Comparison of ENCODE assay signal across 37 mouse cellular contexts in the genomic region with DNA sequence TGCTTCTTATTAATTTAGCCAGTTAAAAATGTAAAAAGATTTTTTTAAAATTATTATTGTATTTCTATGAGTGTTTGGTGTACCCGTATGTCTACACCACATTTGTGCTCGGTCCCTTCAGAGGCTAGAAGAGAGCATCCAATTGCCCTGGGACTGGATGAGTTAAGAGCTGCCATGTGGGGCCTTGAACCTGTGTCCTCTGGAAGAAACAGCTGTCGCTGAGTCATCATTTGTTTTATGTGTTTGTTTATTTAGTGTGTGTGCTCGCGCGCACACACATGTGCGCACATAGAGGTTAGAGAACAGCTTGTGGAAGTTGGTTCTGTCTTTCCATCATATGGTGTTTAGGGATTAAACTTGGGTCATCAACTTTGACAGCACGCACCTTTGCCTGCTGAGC. TPM values are rescaled to one million over a fixed set of nuclear protein-coding genes. Genes with fewer than 3 reads are reported as not detected.
"Had no signal": no experiment of that assay in that cellular context is flagged by ENCODE, and none has a peak within 500 bp of the region (broad histone marks: within the 10 kb centered on the region; RNA-seq: fewer than 3 reads in every experiment).

No protein-coding gene starts in this region.

- DNase-seq: gastrocnemius, postnatal 14 days; gastrocnemius, postnatal 36 days; heart, adult 11 months; heart, adult 2 months; heart, postnatal 10 days; kidney, adult 11 months; kidney, adult 2 months; kidney, adult 9 months; kidney, postnatal 14 days; kidney, postnatal 36 days; layer of hippocampus, adult 9-11 months; layer of hippocampus, postnatal 36 days; left cerebral cortex, postnatal 4 days; lung, adult 18-20 months had no signal

- H3K9ac ChIP-seq: heart, embryonic 12.5 days; hindbrain, embryonic 13.5 days; hindbrain, embryonic 15.5 days; kidney, embryonic 15.5 days; limb, embryonic 13.5 days; limb, embryonic 15.5 days; liver, embryonic 12.5 days; liver, embryonic 14.5 days had no signal

- H3K27ac ChIP-seq: heart, adult 2 months; hindbrain, embryonic 13.5 days; hindbrain, embryonic 15.5 days; hindbrain, postnatal 0 days; kidney, postnatal 0 days; limb, embryonic 13.5 days; limb, embryonic 15.5 days; liver, embryonic 12.5 days; liver, embryonic 14.5 days had no signal

- H3K27me3 ChIP-seq: heart, embryonic 12.5 days; hindbrain, embryonic 13.5 days; hindbrain, embryonic 15.5 days; kidney, embryonic 15.5 days; limb, embryonic 13.5 days; limb, embryonic 15.5 days; liver, embryonic 12.5 days had no signal

- H3K9me3 ChIP-seq: hindbrain, embryonic 13.5 days; hindbrain, embryonic 15.5 days; kidney, embryonic 15.5 days; limb, embryonic 13.5 days; limb, embryonic 15.5 days; liver, embryonic 12.5 days had no signal

- H3K4me1 ChIP-seq: limb, embryonic 13.5 days; limb, embryonic 15.5 days had no signal

- H3K4me3 ChIP-seq: heart, adult 2 months; heart, embryonic 12.5 days; hindbrain, embryonic 13.5 days; hindbrain, embryonic 15.5 days; kidney, embryonic 15.5 days; limb, embryonic 13.5 days; limb, embryonic 15.5 days; liver, embryonic 12.5 days had no signal

RNA-seq across cellular contexts. Expression of a gene that starts 53.2 kb away (rescaled TPM):
- total RNA-seq: gastrocnemius, adult 18-20 months; gastrocnemius, adult 8-10 months; gastrocnemius, postnatal 14 days; gastrocnemius, postnatal 36 days; heart, adult 2 months; heart, postnatal 10 days; heart, postnatal 25 days; hematopoietic stem cell, adult 5-6 weeks; hindbrain, postnatal 0 days; layer of hippocampus, adult 18-20 months; layer of hippocampus, adult 8-10 months; layer of hippocampus, postnatal 14 days; layer of hippocampus, postnatal 36 days; left cerebral cortex, adult 18-20 months; left cerebral cortex, adult 8-10 months; left cerebral cortex, postnatal 10 days; left cerebral cortex, postnatal 25 days had no signal
- polyA plus RNA-seq: hindbrain, embryonic 13.5 days; hindbrain, embryonic 15.5 days; hindbrain, postnatal 0 days; intestine, embryonic 14.5 days; kidney, postnatal 0 days; limb, embryonic 11.5 days had no signal
